Mouse (Mus musculus) liver, postnatal 0 days (tissue): ENCODE measurements around the gene Ppef1.

Source experiments
- CTCF ChIP-seq: sonication (generic); IDR thresholded peaks from 2 replicates; pipeline ENCODE4 v1.5.1; 2016; ENCODE audit warnings: antibody characterized with exemption, low read depth
- EP300 ChIP-seq: IDR thresholded peaks from 2 replicates; pipeline ENCODE4 v1.6.1; 2016; ENCODE audit warnings: antibody characterized with exemption, low read depth, mild to moderate bottlenecking

GRCm38 (mm10) chrX:160603316-160603715 lies 132.2 kb downstream of the Ppef1 start:
- TF ChIP-seq CTCF (no peak), EP300 (no peak)
